Mouse (Mus musculus) adrenal gland, adult 18-20 months (tissue): Measurements from ENCODE around the gene 1700001P01Rik. TPM values are rescaled to one million over a fixed set of nuclear protein-coding genes. Genes with fewer than 3 reads are reported as not detected.
A peak's percentile ranks its signal among the peaks of the same experiment; 100 is the strongest.
"Not testable (repeated sequence)": the region's sequence is repeated elsewhere in the genome, so short reads cannot be mapped to it uniquely, and the experiment has no call there.

Source experiments
- DNase-seq, 2 experiments: peaks; one replicate each; pipeline ENCODE4 v3.0.0; 2021 to 2022; ENCODE audit warnings: low spot score in 2 of 2
- total RNA-seq, 2 experiments: library from RNA; stranded (reverse); gene quantifications; 1 replicate in 1 of 2; 2 replicates in 1 of 2; pipeline ENCODE4 v1.2.3; 2021

Gene 1700001P01Rik
- total RNA-seq, 2 experiments from 2014 or later, result not detected

DNA sequence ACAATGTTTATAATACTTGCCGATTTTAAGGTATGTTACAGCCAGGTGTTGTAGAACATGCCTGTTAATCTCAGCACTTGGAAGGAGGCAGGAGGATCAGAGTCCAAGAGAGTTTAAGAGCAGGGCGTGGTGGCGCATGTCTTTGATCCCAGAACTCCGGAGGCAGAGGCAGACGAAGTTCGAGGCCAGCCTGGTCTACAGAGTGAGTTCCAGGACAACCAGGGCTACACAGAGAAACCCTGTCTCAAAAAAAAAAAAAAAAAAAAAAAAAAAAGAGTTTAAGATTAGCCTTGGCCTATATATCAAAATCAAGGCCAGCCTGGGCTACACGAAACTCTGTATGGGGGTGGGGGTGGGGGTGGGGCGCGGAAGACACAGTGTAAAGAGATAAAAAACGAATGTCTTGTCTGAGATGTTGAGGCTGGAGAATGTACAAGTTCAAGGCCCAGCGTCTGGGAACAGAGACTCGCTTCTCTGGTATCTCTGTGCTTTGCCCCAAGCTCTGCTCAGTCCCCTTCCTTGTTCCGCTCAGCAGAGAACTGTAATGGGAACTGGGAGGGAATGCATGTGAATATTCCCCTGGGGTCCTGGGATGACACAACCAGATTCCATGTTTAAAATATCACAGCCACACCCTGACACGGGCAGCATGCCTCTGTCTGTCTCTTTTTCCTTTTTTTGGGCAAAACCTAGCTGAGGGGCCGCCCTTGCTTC, 21.8 kb upstream of the 1700001P01Rik start:
- DNase-seq, result no peak

- peak; percentile 76 to 86 for DNase-seq
Measured at GRCm38 (mm10) chr11:97796910-97797309, 21.2 kb upstream of the 1700001P01Rik start.

GRCm38 (mm10) chr11:97793165-97793564, 17.4 kb upstream of the 1700001P01Rik start:
- DNase-seq, result peak in 1 of 2 experiments; percentile 35

GRCm38 (mm10) chr11:97790778-97791438, 15.2 kb upstream of the 1700001P01Rik start:
- DNase-seq, result not testable (repeated sequence)

GRCm38 (mm10) chr11:97789727-97790126, 14.0 kb upstream of the 1700001P01Rik start:
- no peak for DNase-seq

DNA sequence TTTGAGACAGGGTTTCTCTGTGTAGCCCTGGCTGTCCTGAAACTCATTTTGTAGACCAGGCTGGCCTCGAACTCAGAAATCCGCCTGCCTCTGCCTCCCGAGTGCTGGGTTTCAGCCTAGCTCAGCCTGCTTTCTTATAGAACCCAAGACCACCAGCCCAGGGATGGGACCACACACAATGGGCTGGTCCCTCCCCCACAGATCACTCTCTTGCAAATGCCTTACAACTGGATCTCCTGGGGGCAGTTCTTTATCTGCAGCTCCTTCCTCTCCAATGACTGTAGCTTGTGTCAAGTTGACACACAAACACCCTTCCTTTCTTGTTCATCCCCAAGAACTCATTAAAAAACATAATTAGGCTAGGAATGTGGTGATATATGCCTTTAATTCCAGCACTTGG, 12.2 kb upstream of the 1700001P01Rik start:
- no peak for DNase-seq

GRCm38 (mm10) chr11:97782564-97782895, 6.8 kb upstream of the 1700001P01Rik start:
- DNase-seq, result no peak

DNA sequence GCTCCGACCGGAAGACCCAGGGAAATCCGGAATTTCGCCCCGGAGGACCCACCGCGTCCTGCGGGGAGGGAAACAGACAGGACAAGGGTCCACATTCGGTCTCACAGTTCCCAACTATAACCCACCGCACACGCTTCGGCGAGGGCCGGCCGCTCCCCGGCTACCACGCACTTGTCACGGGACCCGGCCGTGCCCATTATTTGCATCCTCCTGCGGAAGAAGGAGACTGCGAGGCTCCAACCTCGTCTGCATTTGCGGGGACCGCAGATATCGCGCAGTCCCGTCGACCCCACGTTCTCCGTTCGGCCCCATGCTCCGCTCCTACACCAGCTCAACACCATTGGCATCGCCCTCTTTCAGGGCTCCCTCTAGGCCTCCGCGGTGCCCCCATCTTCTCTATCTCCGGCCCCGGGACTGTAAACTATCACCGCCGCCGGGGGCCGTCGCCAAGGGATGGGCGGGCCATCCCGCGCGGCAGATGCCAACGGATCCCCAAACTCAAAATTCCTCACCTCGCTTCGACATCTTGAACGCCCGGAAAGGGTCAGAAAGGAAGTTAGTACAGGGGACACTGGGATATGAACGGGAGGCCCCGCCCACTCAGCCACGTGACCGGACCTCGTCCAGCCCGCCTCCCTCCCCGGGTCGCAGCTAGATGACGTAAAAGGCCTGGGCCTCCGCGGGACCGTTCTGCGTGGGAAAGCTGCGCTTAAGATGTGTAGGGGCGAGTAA, 6.3 kb upstream of the 1700001P01Rik start, which contains the start of gene Rpl23:
Gene Rpl23 (minus strand): TSS at position 606 of the 732 bp plus-strand sequence.
- peak; percentile 99 to 100 for DNase-seq

DNA sequence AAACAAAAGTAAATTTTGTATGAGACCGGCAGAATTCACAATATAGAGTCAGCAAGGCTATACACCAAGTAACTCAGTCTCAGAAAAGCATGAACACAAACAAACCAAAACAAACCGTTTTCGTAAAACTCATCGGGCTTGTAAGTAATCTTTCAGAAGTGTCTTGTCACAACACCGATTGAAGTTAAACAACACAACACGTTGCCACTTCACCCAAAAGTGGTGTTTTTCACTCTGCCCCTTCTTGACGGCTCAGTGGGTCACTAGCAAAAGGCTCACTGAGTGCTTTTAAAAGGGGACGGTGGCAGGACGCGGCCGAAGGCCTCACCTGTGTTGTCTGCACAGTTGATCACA, 5.7 kb upstream of the 1700001P01Rik start:
- no peak for DNase-seq

- no peak for DNase-seq
Measured at GRCm38 (mm10) chr11:97779968-97780701, 4.4 kb upstream of the 1700001P01Rik start.

- DNase-seq, result no peak
Measured at GRCm38 (mm10) chr11:97778918-97779317, 3.2 kb upstream of the 1700001P01Rik start.

DNA sequence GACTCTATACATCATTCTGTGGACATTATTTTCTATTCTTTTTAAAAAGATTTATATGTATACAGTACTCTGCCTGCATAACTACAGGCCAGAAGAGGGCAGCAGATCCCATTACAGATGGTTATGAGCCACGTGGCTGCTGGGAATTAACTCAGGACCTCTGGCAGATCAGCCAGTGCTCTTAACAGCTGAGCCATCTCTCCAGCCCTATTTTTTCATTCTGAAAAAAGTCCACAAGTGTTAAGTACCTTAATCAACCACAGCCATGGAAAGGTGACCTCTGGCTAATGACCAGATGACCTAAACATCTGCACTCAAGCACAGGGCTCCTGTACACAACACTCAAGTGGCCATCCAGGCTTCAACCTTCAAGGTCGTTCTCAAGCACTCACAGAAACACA, 1.4 kb upstream of the 1700001P01Rik start:
- DNase-seq, result no peak

DNA sequence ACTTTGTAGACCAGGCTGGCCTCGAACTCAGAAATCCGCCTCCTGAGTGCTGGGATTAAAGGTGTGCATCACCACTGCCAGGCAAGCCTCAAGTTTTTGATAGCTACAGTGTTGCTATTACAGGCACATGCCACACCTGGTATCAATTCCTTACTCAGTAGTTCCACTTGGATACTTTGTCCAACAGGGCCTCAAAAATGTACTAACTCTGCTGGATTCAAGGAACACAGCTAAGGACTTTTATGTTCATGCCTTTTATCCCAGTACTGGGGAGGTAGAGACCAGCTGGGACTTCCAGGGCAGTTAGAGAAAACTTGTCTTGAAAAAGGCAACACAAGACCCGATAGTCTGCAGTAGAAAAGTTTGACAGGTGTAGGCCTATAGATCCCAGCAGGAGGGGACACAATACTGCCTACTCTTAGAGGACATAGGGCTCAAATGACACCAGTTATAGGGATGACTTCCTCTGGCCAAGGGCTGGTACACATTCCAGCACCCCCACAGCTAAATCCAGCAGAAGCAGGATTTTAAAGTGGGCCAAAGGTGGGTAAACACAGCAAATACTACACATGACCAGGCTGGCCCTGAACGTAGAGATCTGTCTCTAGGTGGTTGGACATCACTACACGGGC, 895 bp upstream of the 1700001P01Rik start:
- no peak for DNase-seq

DNA sequence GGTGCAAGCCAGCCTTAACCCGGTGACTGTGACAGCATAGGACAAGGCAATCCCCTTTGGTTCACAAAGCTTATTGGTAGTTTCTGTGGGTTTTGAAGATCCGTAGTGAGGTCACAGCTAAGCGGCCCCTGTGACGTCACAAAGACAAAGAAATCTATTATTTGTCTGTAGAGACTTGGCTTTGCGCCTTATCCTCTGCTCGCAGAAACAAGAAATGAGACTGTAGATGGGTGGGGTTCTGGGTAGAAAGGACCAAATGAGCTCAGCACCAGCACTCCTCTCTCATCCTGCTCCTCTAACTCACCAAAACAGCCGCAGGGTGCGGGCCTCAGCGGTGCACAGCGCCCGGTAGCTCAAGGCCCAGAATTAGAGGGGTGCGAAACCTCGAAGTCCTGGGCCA, 532 bp downstream of the 1700001P01Rik start:
- DNase-seq, result no peak

DNA sequence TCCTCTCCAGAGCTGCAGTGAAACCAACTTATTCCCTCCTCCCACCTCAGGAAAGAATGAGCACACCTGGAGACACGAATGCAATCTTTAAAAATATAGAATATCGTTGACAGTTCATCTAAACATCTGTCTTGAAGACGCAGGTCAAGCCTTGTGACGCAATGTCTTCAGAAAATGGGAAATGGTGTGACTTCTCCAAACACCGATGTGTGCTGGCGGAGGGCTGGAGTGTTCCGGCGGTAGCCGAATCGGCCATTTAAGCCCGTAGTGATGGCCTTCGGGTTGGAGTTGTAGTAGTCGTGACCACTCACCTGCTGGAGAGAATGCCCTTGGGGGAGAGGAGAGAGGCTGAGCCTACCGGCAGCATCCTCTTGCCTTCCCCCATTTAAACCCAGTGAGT, 4.3 kb downstream of the 1700001P01Rik start:
- DNase-seq, result no peak

DNA sequence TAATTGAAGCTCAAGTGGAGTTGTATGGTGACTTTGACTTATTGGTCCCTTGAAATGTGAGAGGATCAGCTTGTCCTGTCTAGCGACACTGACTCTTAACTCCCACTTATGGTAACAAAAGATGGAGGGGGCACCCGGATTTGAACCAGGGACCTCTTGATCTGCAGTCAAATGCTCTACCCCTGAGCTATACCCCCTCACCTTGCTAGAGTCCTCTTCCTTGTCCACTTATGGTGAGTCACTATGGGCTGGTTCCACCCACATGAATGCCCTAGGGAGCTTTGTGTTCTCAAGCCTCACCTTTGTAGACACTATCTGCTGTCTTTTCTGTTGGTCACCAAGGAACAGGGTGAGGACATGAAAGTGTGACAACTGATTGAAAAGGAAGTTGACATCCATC, 6.0 kb downstream of the 1700001P01Rik start:
- DNase-seq, result no peak

GRCm38 (mm10) chr11:97766154-97766881, 9.4 kb downstream of the 1700001P01Rik start, which contains the start of gene Cwc25:
Cwc25 (minus strand) TSS chr11:97766556.
- peak; percentile 92 to 93 for DNase-seq

DNA sequence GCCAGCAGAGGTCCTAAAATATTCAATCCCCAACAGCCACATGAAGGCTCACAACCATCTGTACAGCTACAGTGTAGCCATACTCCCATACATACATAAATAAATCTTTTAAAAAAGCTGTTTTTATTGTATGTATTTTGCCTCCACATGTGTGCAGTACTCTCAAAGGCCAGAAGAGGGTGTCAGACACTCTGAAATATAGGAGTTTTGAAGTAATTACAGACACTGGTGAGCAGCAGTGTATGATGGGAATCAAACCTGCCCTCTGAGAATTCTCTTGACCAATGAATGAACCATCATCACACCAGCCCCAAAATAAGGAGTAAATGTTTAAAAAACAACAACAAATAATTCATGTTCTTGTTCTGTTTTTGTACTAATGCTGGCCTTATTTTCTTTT, 14.1 kb downstream of the 1700001P01Rik start:
- no peak for DNase-seq

DNA sequence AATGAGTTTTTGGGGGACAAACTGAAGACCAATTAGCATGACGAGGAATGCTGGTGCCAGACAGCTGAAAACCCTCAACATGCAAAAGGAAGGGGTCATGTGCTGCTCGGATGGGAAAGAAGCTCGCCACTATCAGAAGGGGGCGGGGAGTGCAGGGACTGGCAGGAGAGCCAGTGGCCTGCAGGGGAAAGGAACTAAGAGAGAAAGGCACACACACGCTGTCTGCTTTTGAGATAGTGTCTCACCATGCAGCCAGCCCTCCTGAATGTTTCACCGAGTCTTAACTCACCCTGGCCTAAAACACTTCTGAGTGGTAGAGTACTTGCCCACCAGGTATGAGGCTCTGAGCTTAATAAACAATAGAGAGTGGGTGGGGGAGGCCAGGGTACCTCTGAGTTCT, 16.8 kb downstream of the 1700001P01Rik start:
- DNase-seq, result no peak

DNA sequence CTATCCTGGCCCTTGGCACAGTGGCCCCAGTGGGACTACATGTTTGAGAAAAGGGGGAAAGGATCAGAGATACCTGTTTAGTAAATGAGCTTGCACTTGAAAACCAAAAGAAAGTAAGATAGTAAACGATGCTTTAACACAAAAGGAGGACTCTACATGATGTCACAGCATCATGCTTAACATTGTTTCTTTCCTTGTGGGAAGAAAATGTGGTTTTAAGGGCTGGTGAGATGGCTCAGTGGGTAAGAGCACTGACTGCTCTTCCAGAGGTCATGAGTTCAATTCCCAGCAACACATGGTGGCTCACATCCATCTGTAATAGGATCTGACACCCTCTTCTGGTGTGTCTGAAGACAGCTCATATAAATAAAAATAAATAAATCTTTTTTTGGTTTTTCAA, 17.6 kb downstream of the 1700001P01Rik start:
- DNase-seq, result no peak
